In the genomic region with DNA sequence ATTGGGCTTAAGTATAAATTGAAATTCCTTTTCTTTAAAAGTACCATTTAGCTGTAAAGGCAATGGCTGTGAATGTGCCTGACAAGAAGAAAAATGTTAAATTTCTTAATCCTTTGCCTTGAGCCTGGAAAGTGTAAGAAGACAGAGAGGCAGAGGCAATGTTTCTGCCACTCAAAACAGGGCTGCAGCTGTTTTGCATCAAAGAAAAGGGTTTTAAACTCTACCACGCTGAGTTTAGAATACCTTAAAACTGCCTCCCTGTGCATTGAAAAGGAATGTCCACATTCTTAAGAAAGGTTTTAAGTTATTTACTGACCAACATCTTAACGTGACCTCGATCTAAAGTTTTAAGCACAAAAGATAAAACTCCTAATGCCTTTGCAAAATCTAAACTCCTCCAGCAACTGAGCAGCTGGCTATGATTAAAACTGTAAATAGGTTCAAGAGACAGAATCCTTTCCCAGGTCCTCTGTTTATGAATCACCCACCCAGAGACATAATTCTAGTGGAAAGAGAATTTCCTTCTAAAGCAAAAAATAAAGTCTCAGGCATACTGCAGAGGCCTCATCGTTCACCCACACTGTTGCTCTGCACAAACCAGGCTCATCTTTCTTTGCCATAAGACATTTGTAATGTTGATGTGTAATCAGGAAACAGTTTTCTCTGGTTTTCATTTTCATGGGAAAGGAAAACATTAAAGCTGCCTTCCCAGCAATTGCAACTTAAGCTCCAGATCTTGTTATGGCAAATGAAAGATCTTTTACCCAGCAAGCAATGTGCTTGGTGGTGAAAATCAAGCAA, we compare ENCODE assay signal across 12 mouse cellular contexts. TPM values are rescaled to one million over a fixed set of nuclear protein-coding genes. Genes with fewer than 3 reads are reported as not detected.
A peak's percentile ranks its signal among the peaks of the same experiment; 100 is the strongest.
DNase-seq lines count a peak whose midpoint lies in the region; ATAC-seq and TF ChIP-seq lines count a peak whose summit lies in the region.
"Had no signal": no experiment of that assay in that cellular context is flagged by ENCODE, and none has a peak within 500 bp of the region (broad histone marks: within the 10 kb centered on the region; RNA-seq: fewer than 3 reads in every experiment).

No protein-coding gene starts in this region.

- no peaks in the 10 kb centered on the region for H3K27me3 ChIP-seq in heart, postnatal 0 days (ENCODE audit: control insufficient read depth, insufficient read depth, low read length)
- H3K27me3 ChIP-seq in embryonic facial prominence, embryonic 12.5 days = no peaks in the 10 kb centered on the region
- no peaks in the 10 kb centered on the region for H3K27me3 ChIP-seq in limb, embryonic 15.5 days
- no peaks in the 10 kb centered on the region for H3K27me3 ChIP-seq in hindbrain, postnatal 0 days (ENCODE audit: insufficient read depth, low read length)
- H3K27me3 ChIP-seq: hindbrain, embryonic 15.5 days had no signal

- TF ChIP-seq CTCF in heart, postnatal 0 days (IDR thresholded peaks at IDR 0.05; ENCODE audit: low read depth) = no peak
- TF ChIP-seq CTCF in hindbrain, postnatal 0 days (IDR thresholded peaks at IDR 0.05; ENCODE audit: low read depth) = no peak

- no peak for DNase-seq in heart, postnatal 0 days (ENCODE audit: low spot score)
- no peak for DNase-seq in heart, adult 9 months (ENCODE audit: low spot score in 2 of 2)
- DNase-seq in NIH3T3 (ENCODE audit: low read depth) = peak; percentile 70
- DNase-seq in testis, postnatal 10 days (ENCODE audit: low spot score) = no peak
- no peak for DNase-seq in urinary bladder, postnatal 25 days (ENCODE audit: low spot score)
- no peak for DNase-seq in hindbrain, postnatal 0 days (ENCODE audit: low spot score)
- DNase-seq: cerebellum, adult 11-12 months had no signal

- no peaks in the 10 kb centered on the region for H3K36me3 ChIP-seq in heart, postnatal 0 days (replicated peaks; ENCODE audit: control insufficient read depth, insufficient read depth, low read length)
- H3K36me3 ChIP-seq in embryonic facial prominence, embryonic 12.5 days = no peaks in the 10 kb centered on the region
- no peaks in the 10 kb centered on the region for H3K36me3 ChIP-seq in limb, embryonic 15.5 days
- no peaks in the 10 kb centered on the region for H3K36me3 ChIP-seq in hindbrain, postnatal 0 days (ENCODE audit: insufficient read depth, low read length)
- H3K36me3 ChIP-seq: hindbrain, embryonic 15.5 days had no signal

- H3K4me2 ChIP-seq in heart, postnatal 0 days (ENCODE audit: low read depth, low read length) = no peak overlapping the region
- H3K4me2 ChIP-seq in embryonic facial prominence, embryonic 12.5 days (replicated peaks) = no peak overlapping the region
- H3K4me2 ChIP-seq in limb, embryonic 15.5 days = no peak overlapping the region
- no peak overlapping the region for H3K4me2 ChIP-seq in hindbrain, postnatal 0 days (ENCODE audit: low read depth, low read length)
- H3K4me2 ChIP-seq: hindbrain, embryonic 15.5 days had no signal

- H3K27ac ChIP-seq in heart, postnatal 0 days (ENCODE audit: low read depth) = 0 out of 2 replicates have a peak overlapping the region, but pooled peaks have one; percentile 4
- H3K27ac ChIP-seq in embryonic facial prominence, embryonic 12.5 days = peak overlapping the region; percentile 91
- H3K27ac ChIP-seq in limb, embryonic 15.5 days = peak overlapping the region; percentile 77
- no peak overlapping the region for H3K27ac ChIP-seq in hindbrain, postnatal 0 days
- H3K27ac ChIP-seq: hindbrain, embryonic 15.5 days; left cerebral cortex, adult 2 months had no signal

- TF ChIP-seq EP300 in heart, postnatal 0 days (IDR thresholded peaks at IDR 0.05; ENCODE audit: low read depth) = no peak

- H3K4me1 ChIP-seq in heart, postnatal 0 days (ENCODE audit: control insufficient read depth, insufficient read depth) = no peaks in the 10 kb centered on the region
- H3K4me1 ChIP-seq in embryonic facial prominence, embryonic 12.5 days = peaks cover 22% of the 10 kb centered on the region
- peaks cover 18% of the 10 kb centered on the region for H3K4me1 ChIP-seq in limb, embryonic 15.5 days
- no peaks in the 10 kb centered on the region for H3K4me1 ChIP-seq in hindbrain, postnatal 0 days (ENCODE audit: insufficient read depth, low read length)
- H3K4me1 ChIP-seq: hindbrain, embryonic 15.5 days had no signal

- 39% methylated on average over 4 of the region's 4 CpGs for WGBS in heart, postnatal 0 days
- 12% methylated on average over 4 of the region's 4 CpGs for WGBS in embryonic facial prominence, embryonic 12.5 days
- WGBS in limb, embryonic 15.5 days = 9% methylated on average over 4 of the region's 4 CpGs
- WGBS in hindbrain, postnatal 0 days = 60% methylated on average over 4 of the region's 4 CpGs

- H3K9me3 ChIP-seq in heart, postnatal 0 days (replicated peaks; ENCODE audit: control insufficient read depth, low read length) = no peaks in the 10 kb centered on the region
- no peaks in the 10 kb centered on the region for H3K9me3 ChIP-seq in embryonic facial prominence, embryonic 12.5 days
- H3K9me3 ChIP-seq in limb, embryonic 15.5 days = no peaks in the 10 kb centered on the region
- no peaks in the 10 kb centered on the region for H3K9me3 ChIP-seq in hindbrain, postnatal 0 days (ENCODE audit: low read length)
- H3K9me3 ChIP-seq: hindbrain, embryonic 15.5 days had no signal

- no peak overlapping the region for H3K4me3 ChIP-seq in heart, postnatal 0 days (ENCODE audit: low read depth, low read length)
- no peak overlapping the region for H3K4me3 ChIP-seq in embryonic facial prominence, embryonic 12.5 days
- no peak overlapping the region for H3K4me3 ChIP-seq in limb, embryonic 15.5 days
- H3K4me3 ChIP-seq in hindbrain, postnatal 0 days (ENCODE audit: low read length) = no peak overlapping the region
- H3K4me3 ChIP-seq: hindbrain, embryonic 15.5 days; left cerebral cortex, adult 2 months had no signal

- H3K9ac ChIP-seq in heart, postnatal 0 days (replicated peaks; ENCODE audit: low read depth, low read length) = no peak overlapping the region
- H3K9ac ChIP-seq in embryonic facial prominence, embryonic 12.5 days = no peak overlapping the region
- H3K9ac ChIP-seq in limb, embryonic 15.5 days = no peak overlapping the region
- no peak overlapping the region for H3K9ac ChIP-seq in hindbrain, postnatal 0 days (replicated peaks; ENCODE audit: low read length)
- H3K9ac ChIP-seq: hindbrain, embryonic 15.5 days had no signal

- ATAC-seq in heart, postnatal 0 days (ENCODE audit: insufficient read depth, low read depth) = no peak
- ATAC-seq in embryonic facial prominence, embryonic 12.5 days (ENCODE audit: insufficient number of reproducible peaks, insufficient read depth, low FRiP score, low TSS enrichment) = peak; percentile 77
- no peak for ATAC-seq in limb, embryonic 15.5 days (ENCODE audit: insufficient number of reproducible peaks, low FRiP score, low TSS enrichment, low read depth)
- ATAC-seq in hindbrain, postnatal 0 days = no peak
- ATAC-seq: forebrain, embryonic 14.5 days had no signal

RNA-seq across cellular contexts. Expression of a gene that starts 34.1 kb away (rescaled TPM):
- 99.0 and 178 TPM in 2 replicates for total RNA-seq in heart, postnatal 0 days (2014; rRNA removed; ENCODE audit: low replicate concordance)
- polyA plus RNA-seq in heart, postnatal 0 days (2015; fragmentation: Nextera tagmentation; extraction: Ambion mirVana) = 21.1 and 23.2 TPM in 2 replicates
- polyA plus RNA-seq in embryonic facial prominence, embryonic 12.5 days (2016; fragmentation: Nextera tagmentation; extraction: Ambion mirVana) = 74.3 and 76.5 TPM in 2 replicates
- polyA plus RNA-seq in limb, embryonic 15.5 days (2015; fragmentation: Nextera tagmentation; extraction: Ambion mirVana) = 65.1 and 65.5 TPM in 2 replicates
- 246 and 336 TPM in 2 replicates for total RNA-seq in hindbrain, postnatal 0 days (2014; rRNA removed)
- polyA plus RNA-seq in hindbrain, postnatal 0 days (2015; fragmentation: Nextera tagmentation; extraction: Ambion mirVana) = 41.3 and 44.0 TPM in 2 replicates
